Mouse (Mus musculus) forebrain, embryonic 12.5 days (tissue): ENCODE data around the gene Gfpt2. TPM values are rescaled to one million over a fixed set of nuclear protein-coding genes. Genes with fewer than 3 reads are reported as not detected.

Source experiments
- ATAC-seq: fragments of 200-750 bp; cut with Nextera tagmentation; 2 replicates; pipeline ENCODE4 v1.8.0; 2017; ENCODE audit warnings: moderate TSS enrichment; ENCODE audit not compliant: low FRiP score
- H3K27ac ChIP-seq: fragments of 300-500 bp; sonication (generic); 2 replicates; pipeline ENCODE4 v1.5.1; 2016; ENCODE audit warnings: mild to moderate bottlenecking
- H3K27me3 ChIP-seq: fragments of 300-500 bp; sonication (generic); 2 replicates; pipeline ENCODE4 v1.6.1; 2016; ENCODE audit warnings: mild to moderate bottlenecking
- H3K36me3 ChIP-seq: fragments of 300-500 bp; sonication (generic); replicated peaks from 2 replicates; pipeline ENCODE4 v1.6.1; 2016; ENCODE audit warnings: mild to moderate bottlenecking
- H3K4me1 ChIP-seq: fragments of 300-500 bp; sonication (generic); 2 replicates; pipeline ENCODE4 v1.6.1; 2016
- H3K4me2 ChIP-seq: fragments of 300-500 bp; sonication (generic); 2 replicates; pipeline ENCODE4 v1.6.1; 2016; ENCODE audit warnings: mild to moderate bottlenecking, moderate library complexity
- H3K4me3 ChIP-seq: fragments of 300-500 bp; sonication (generic); replicated peaks from 2 replicates; pipeline ENCODE4 v1.5.1; 2016; ENCODE audit warnings: mild to moderate bottlenecking
- H3K9ac ChIP-seq: fragments of 300-500 bp; sonication (generic); 2 replicates; pipeline ENCODE4 v1.6.1; 2016; ENCODE audit warnings: mild to moderate bottlenecking
- H3K9me3 ChIP-seq: fragments of 300-500 bp; sonication (generic); 2 replicates; pipeline ENCODE4 v1.6.1; 2016
- WGBS: fragments of 180-500 bp; shearing (Covaris S2); methylation state at CpG from one replicate; pipeline ENCODE4 v1.1.7; 2016; 5-methylcytosine and 5-hydroxymethylcytosine counted together
- polyA plus RNA-seq: library from polyadenylated mRNA; unstranded; fragments of >200 nt; fragmentation: Nextera tagmentation; extraction: Ambion mirVana; gene quantifications from 2 replicates; pipeline ENCODE4 v1.2.1, GENCODE M21; 2016

Gene Gfpt2
- polyA plus RNA-seq, 1 experiment from 2014 or later: 10.5 TPM

GRCm38 (mm10) chr11:49829176-49829745 lies 35.3 kb downstream of the Gfpt2 start:
- Histone ChIP-seq H3K4me3 (no peak overlapping the region), H3K27me3 (no peaks in the 10 kb centered on the region), H3K36me3 (peaks cover 23% of the 10 kb centered on the region), H3K4me1 (no peaks in the 10 kb centered on the region), H3K9me3 (no peaks in the 10 kb centered on the region), H3K4me2 (no peak overlapping the region), H3K9ac (no peak overlapping the region), H3K27ac (no peak overlapping the region)
- no peak for ATAC-seq
- WGBS: 89% methylated on average over 7 of the region's 7 CpGs

- no peaks in the 10 kb centered on the region for H3K4me1 ChIP-seq
- H3K9me3 ChIP-seq: no peaks in the 10 kb centered on the region
- H3K36me3 ChIP-seq: peaks cover 30% of the 10 kb centered on the region
- H3K4me3 ChIP-seq: no peak overlapping the region
- H3K4me2 ChIP-seq: no peak overlapping the region
- H3K9ac ChIP-seq: no peak overlapping the region
- WGBS: 90% methylated on average over 12 of the region's 12 CpGs
- H3K27ac ChIP-seq: no peak overlapping the region
- no peaks in the 10 kb centered on the region for H3K27me3 ChIP-seq
- ATAC-seq: no peak
Observed at GRCm38 (mm10) chr11:49831980-49832379, 38.0 kb downstream of the Gfpt2 start.

- ATAC-seq: no peak
- Histone ChIP-seq H3K36me3 (peaks cover 30% of the 10 kb centered on the region), H3K9me3 (no peaks in the 10 kb centered on the region), H3K9ac (no peak overlapping the region), H3K4me2 (no peak overlapping the region), H3K4me3 (no peak overlapping the region), H3K27ac (no peak overlapping the region), H3K4me1 (peaks cover 4% of the 10 kb centered on the region), H3K27me3 (no peaks in the 10 kb centered on the region)
- 88% methylated on average over 5 of the region's 5 CpGs for WGBS
Observed at GRCm38 (mm10) chr11:49832962-49833361, 39.0 kb downstream of the Gfpt2 start.

- Histone ChIP-seq H3K4me3 (no peak overlapping the region), H3K4me2 (no peak overlapping the region), H3K9me3 (no peaks in the 10 kb centered on the region), H3K27me3 (no peaks in the 10 kb centered on the region), H3K4me1 (peaks cover 10% of the 10 kb centered on the region), H3K36me3 (peaks cover 30% of the 10 kb centered on the region), H3K9ac (no peak overlapping the region), H3K27ac (no peak overlapping the region)
- 87% methylated on average over 6 of the region's 6 CpGs for WGBS
- no peak for ATAC-seq
Observed at GRCm38 (mm10) chr11:49834248-49834647, 40.3 kb downstream of the Gfpt2 start.

- ATAC-seq: no peak
- Histone ChIP-seq H3K9ac (no peak overlapping the region), H3K36me3 (peaks cover 30% of the 10 kb centered on the region), H3K9me3 (no peaks in the 10 kb centered on the region), H3K4me2 (no peak overlapping the region), H3K4me3 (no peak overlapping the region), H3K4me1 (peaks cover 10% of the 10 kb centered on the region), H3K27ac (no peak overlapping the region), H3K27me3 (no peaks in the 10 kb centered on the region)
- WGBS: 93% methylated on average over 11 of the region's 11 CpGs
Observed at GRCm38 (mm10) chr11:49835257-49835956, 41.4 kb downstream of the Gfpt2 start.

GRCm38 (mm10) chr11:49837717-49838407 lies 43.9 kb downstream of the Gfpt2 start:
- ATAC-seq: 0 out of 2 replicates have a peak, but pooled peaks have one; percentile 30
- Histone ChIP-seq H3K4me1 (peaks cover 10% of the 10 kb centered on the region), H3K9ac (no peak overlapping the region), H3K27ac (no peak overlapping the region), H3K9me3 (no peaks in the 10 kb centered on the region), H3K4me3 (no peak overlapping the region), H3K4me2 (no peak overlapping the region), H3K27me3 (no peaks in the 10 kb centered on the region), H3K36me3 (peaks cover 27% of the 10 kb centered on the region)
- 43% methylated on average over 13 of the region's 13 CpGs for WGBS

GRCm38 (mm10) chr11:49840666-49841065 lies 46.7 kb downstream of the Gfpt2 start:
- ATAC-seq: no peak
- H3K9me3 ChIP-seq: no peaks in the 10 kb centered on the region
- no peaks in the 10 kb centered on the region for H3K27me3 ChIP-seq
- H3K9ac ChIP-seq: no peak overlapping the region
- H3K36me3 ChIP-seq: no peaks in the 10 kb centered on the region; the same call in 1 of the 2 replicates
- H3K4me3 ChIP-seq: no peak overlapping the region
- H3K4me2 ChIP-seq: no peak overlapping the region
- 68% methylated on average over 1 of the region's 1 CpGs for WGBS
- no peak overlapping the region for H3K27ac ChIP-seq
- peaks cover 10% of the 10 kb centered on the region for H3K4me1 ChIP-seq

- no peak overlapping the region for H3K4me3 ChIP-seq
- no peak overlapping the region for H3K27ac ChIP-seq
- no peaks in the 10 kb centered on the region for H3K9me3 ChIP-seq
- H3K4me1 ChIP-seq: peaks cover 17% of the 10 kb centered on the region
- no peaks in the 10 kb centered on the region for H3K27me3 ChIP-seq
- H3K9ac ChIP-seq: no peak overlapping the region
- ATAC-seq: no peak
- no peaks in the 10 kb centered on the region for H3K36me3 ChIP-seq
- no peak overlapping the region for H3K4me2 ChIP-seq
- 95% methylated on average over 1 of the region's 1 CpGs for WGBS
Observed at GRCm38 (mm10) chr11:49841886-49842285, 47.9 kb downstream of the Gfpt2 start.

GRCm38 (mm10) chr11:49842718-49843117 lies 48.7 kb downstream of the Gfpt2 start:
- Histone ChIP-seq H3K9me3 (no peaks in the 10 kb centered on the region), H3K4me1 (peaks cover 21% of the 10 kb centered on the region), H3K4me3 (no peak overlapping the region), H3K27me3 (no peaks in the 10 kb centered on the region), H3K9ac (no peak overlapping the region), H3K27ac (no peak overlapping the region), H3K36me3 (no peaks in the 10 kb centered on the region), H3K4me2 (no peak overlapping the region)
- WGBS: 59% methylated on average over 3 of the region's 3 CpGs
- ATAC-seq: no peak

GRCm38 (mm10) chr11:49844311-49844710 lies 50.3 kb downstream of the Gfpt2 start:
- no peak overlapping the region for H3K4me3 ChIP-seq
- H3K36me3 ChIP-seq: no peaks in the 10 kb centered on the region
- no peak overlapping the region for H3K9ac ChIP-seq
- no peaks in the 10 kb centered on the region for H3K27me3 ChIP-seq
- 90% methylated on average over 10 of the region's 10 CpGs for WGBS
- H3K9me3 ChIP-seq: no peaks in the 10 kb centered on the region
- no peak overlapping the region for H3K27ac ChIP-seq
- ATAC-seq: no peak
- H3K4me1 ChIP-seq: peaks cover 22% of the 10 kb centered on the region
- no peak overlapping the region for H3K4me2 ChIP-seq

GRCm38 (mm10) chr11:49844969-49845368 lies 51.0 kb downstream of the Gfpt2 start:
- H3K27me3 ChIP-seq: no peaks in the 10 kb centered on the region
- H3K9me3 ChIP-seq: no peaks in the 10 kb centered on the region
- no peak overlapping the region for H3K4me3 ChIP-seq
- no peak overlapping the region for H3K9ac ChIP-seq
- peaks cover 22% of the 10 kb centered on the region for H3K4me1 ChIP-seq
- H3K27ac ChIP-seq: no peak overlapping the region
- ATAC-seq: no peak
- 54% methylated on average over 3 of the region's 3 CpGs for WGBS
- H3K36me3 ChIP-seq: no peaks in the 10 kb centered on the region
- no peak overlapping the region for H3K4me2 ChIP-seq

GRCm38 (mm10) chr11:49845958-49846357 lies 52.0 kb downstream of the Gfpt2 start:
- no peaks in the 10 kb centered on the region for H3K36me3 ChIP-seq
- no peaks in the 10 kb centered on the region for H3K9me3 ChIP-seq
- WGBS: 33% methylated on average over 11 of the region's 11 CpGs
- peaks cover 22% of the 10 kb centered on the region for H3K4me1 ChIP-seq
- peak overlapping the region; percentile 91 for H3K4me3 ChIP-seq
- H3K9ac ChIP-seq: peak overlapping the region; percentile 55
- peak; percentile 30; the same call in 1 of the 2 replicates for ATAC-seq
- H3K4me2 ChIP-seq: peak overlapping the region; percentile 91
- H3K27me3 ChIP-seq: no peaks in the 10 kb centered on the region
- H3K27ac ChIP-seq: peak overlapping the region; percentile 70; the same call in 1 of the 2 replicates
